ENCODE assay signal across 8 mouse cellular contexts in genomic region chr7:132735145-132735544, GRCm38 (mm10).
A peak's percentile ranks its signal among the peaks of the same experiment; 100 is the strongest.
DNase-seq lines count a peak whose midpoint lies in the region; ATAC-seq lines count a peak whose summit lies in the region.

No protein-coding gene starts in this region.

- no peak overlapping the region for H3K4me3 ChIP-seq in liver, embryonic 15.5 days (replicated peaks)
- no peak overlapping the region for H3K4me3 ChIP-seq in hindbrain, embryonic 14.5 days (replicated peaks; ENCODE audit: low read length)

- no peaks in the 10 kb centered on the region for H3K9me3 ChIP-seq in liver, embryonic 15.5 days (replicated peaks)
- no peaks in the 10 kb centered on the region for H3K9me3 ChIP-seq in hindbrain, embryonic 14.5 days (ENCODE audit: control insufficient read depth, low read length)

- no peak overlapping the region; the same call in 1 of the 2 replicates for H3K4me2 ChIP-seq in liver, embryonic 15.5 days
- no peak overlapping the region for H3K4me2 ChIP-seq in hindbrain, embryonic 14.5 days (replicated peaks)

- DNase-seq in urinary bladder, postnatal 4 days (ENCODE audit: low spot score in 2 of 2): peak; percentile 42 to 70
- no peak for DNase-seq in urinary bladder, adult 2 months (ENCODE audit: low spot score)
- peak; percentile 48 for DNase-seq in heart, postnatal 25 days (ENCODE audit: low spot score)
- peak; percentile 93 for DNase-seq in spleen, postnatal 36 days (ENCODE audit: low spot score in 2 of 2)
- DNase-seq in hindbrain, embryonic 14.5 days (ENCODE audit: low spot score): no peak
- no peak for DNase-seq in right cerebral cortex, adult 18-20 months

- H3K27me3 ChIP-seq in liver, embryonic 15.5 days: no peaks in the 10 kb centered on the region
- H3K27me3 ChIP-seq in hindbrain, embryonic 14.5 days (ENCODE audit: control insufficient read depth, insufficient read depth, low read length): no peaks in the 10 kb centered on the region

- 7% methylated on average over 5 of the region's 5 CpGs for WGBS in liver, embryonic 15.5 days (ENCODE audit: insufficient replicate concordance)
- 65% methylated on average over 5 of the region's 5 CpGs for WGBS in hindbrain, embryonic 14.5 days

- H3K27ac ChIP-seq in liver, embryonic 15.5 days (replicated peaks): peak overlapping the region; percentile 86
- H3K27ac ChIP-seq in hindbrain, embryonic 14.5 days: no peak overlapping the region

- ATAC-seq in common myeloid progenitor, adult 5-6 weeks (replicated peaks; ENCODE audit: low read depth, poor library complexity, severe bottlenecking): peak; percentile 97
- ATAC-seq in liver, embryonic 15.5 days (ENCODE audit: insufficient read depth): peak; percentile 27
- ATAC-seq in hindbrain, embryonic 14.5 days (ENCODE audit: low FRiP score): no peak

- peaks cover 73% of the 10 kb centered on the region for H3K36me3 ChIP-seq in liver, embryonic 15.5 days (replicated peaks)
- 0 out of 2 replicates have a peak, but pooled peaks cover 2% of the 10 kb centered on the region for H3K36me3 ChIP-seq in hindbrain, embryonic 14.5 days (replicated peaks; ENCODE audit: control insufficient read depth, insufficient read depth)

- intact Hi-C loops in heart, postnatal 25 days (cut with DNase I): loop anchor here (2.0 to 5.0 kb wide), 5 partner anchors 20 to 78 kb away; no protein-coding TSS in a partner anchor

- no peak overlapping the region for H3K9ac ChIP-seq in liver, embryonic 15.5 days
- H3K9ac ChIP-seq in hindbrain, embryonic 14.5 days: no peak overlapping the region

- peaks cover 84% of the 10 kb centered on the region for H3K4me1 ChIP-seq in liver, embryonic 15.5 days (replicated peaks)
- peaks cover 45% of the 10 kb centered on the region for H3K4me1 ChIP-seq in hindbrain, embryonic 14.5 days (replicated peaks; ENCODE audit: control insufficient read depth, insufficient read depth, low read length)

Comparison
In these comparisons a context has a peak if more than half of its experiments do, and no peak if none do; other contexts are left out.
1. DNase-seq: peak in urinary bladder, postnatal 4 days (2 of 2), heart, postnatal 25 days (single experiment) and spleen, postnatal 36 days (2 of 2); none in urinary bladder, adult 2 months (single experiment), hindbrain, embryonic 14.5 days (single experiment) and right cerebral cortex, adult 18-20 months (single experiment).